Mouse (Mus musculus): ENCODE results near the gene Nr1i3.

DNA sequence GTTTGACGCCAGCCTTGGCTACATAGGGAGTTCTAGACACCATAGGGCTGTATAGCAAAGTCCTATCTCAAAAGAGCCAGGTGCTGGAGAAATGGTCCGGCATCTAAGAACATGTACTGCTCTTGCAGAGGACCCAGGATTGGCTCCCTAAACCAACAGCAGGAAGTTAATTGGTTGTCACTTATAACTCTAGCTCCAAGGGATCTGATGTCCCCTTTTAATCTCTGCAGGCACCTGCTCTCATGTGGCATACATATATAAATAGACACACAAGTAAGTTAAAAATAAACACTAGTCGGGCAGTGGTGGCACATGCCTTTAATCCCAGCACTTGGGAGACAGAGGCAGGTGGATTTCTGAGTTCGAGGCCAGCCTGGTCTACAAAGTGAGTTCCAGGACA is 22.0 kb downstream of the Nr1i3 start:
- no peak for TF ChIP-seq ZNF384 (IDR thresholded peaks at IDR 0.05; ENCODE audit: low read depth, low read length)
- no peak for TF ChIP-seq POLR2A (IDR thresholded peaks at IDR 0.05; ENCODE audit: control insufficient read depth in 1 of 2, insufficient read depth in 1 of 2, low read depth in 1 of 2, low read length in 2 of 2, poor library complexity in 1 of 2)
- no peak for TF ChIP-seq GATA1 (IDR thresholded peaks at IDR 0.05; ENCODE audit: low read depth, low read length)
- TF ChIP-seq CTCF (IDR thresholded peaks at IDR 0.05 in 2 of 3, conservative IDR thresholded peaks at IDR 0.05 in 1 of 3; ENCODE audit: control insufficient read depth in 1 of 3, insufficient read depth in 1 of 3, low read depth in 2 of 3, low read length in 3 of 3, poor library complexity in 1 of 3, severe bottlenecking in 1 of 3): no peak
- TF ChIP-seq MAZ (IDR thresholded peaks at IDR 0.05; ENCODE audit: low read depth, low read length): no peak

All from MEL (cell line).